ENCODE assay signal across 11 mouse cellular contexts in genomic region chr10:75942736-75943477, GRCm38 (mm10). TPM values are rescaled to one million over a fixed set of nuclear protein-coding genes. Genes with fewer than 3 reads are reported as not detected.
DNase-seq lines count a peak whose midpoint lies in the region; ATAC-seq and TF ChIP-seq lines count a peak whose summit lies in the region.
"Had no signal": no experiment of that assay in that cellular context is flagged by ENCODE, and none has a peak within 500 bp of the region (broad histone marks: within the 10 kb centered on the region; RNA-seq: fewer than 3 reads in every experiment).

TSS of gene Vpreb3 (plus strand) at chr10:75943057.

- H3K4me2 ChIP-seq in kidney, embryonic 16.5 days (replicated peaks; ENCODE audit: low read depth, low read length): peak within 1 kb of the TSS; percentile 19
- no peak within 1 kb of the TSS for H3K4me2 ChIP-seq in stomach, embryonic 14.5 days (replicated peaks; ENCODE audit: low read depth, low read length)
- no peak within 1 kb of the TSS for H3K4me2 ChIP-seq in stomach, postnatal 0 days (replicated peaks; ENCODE audit: low read depth)
- 0 out of 2 replicates have a peak within 1 kb of the TSS, but pooled peaks have one; percentile 3 for H3K4me2 ChIP-seq in intestine, postnatal 0 days (replicated peaks; ENCODE audit: low read depth)
- 0 out of 2 replicates have a peak within 1 kb of the TSS, but pooled peaks have one; percentile 6 for H3K4me2 ChIP-seq in stomach, embryonic 16.5 days (ENCODE audit: low read depth, low read length)
- H3K4me2 ChIP-seq: forebrain, embryonic 13.5 days had no signal

- no peaks in the 10 kb centered on the region for H3K9me3 ChIP-seq in kidney, embryonic 16.5 days (ENCODE audit: low read length)
- H3K9me3 ChIP-seq in stomach, embryonic 14.5 days (ENCODE audit: control insufficient read depth, low read depth, low read length): no peaks in the 10 kb centered on the region
- H3K9me3 ChIP-seq in stomach, postnatal 0 days (ENCODE audit: control insufficient read depth, low read length): no peaks in the 10 kb centered on the region
- H3K9me3 ChIP-seq in intestine, postnatal 0 days (ENCODE audit: control insufficient read depth): no peaks in the 10 kb centered on the region
- no peaks in the 10 kb centered on the region for H3K9me3 ChIP-seq in stomach, embryonic 16.5 days (replicated peaks; ENCODE audit: control insufficient read depth, low read length)
- H3K9me3 ChIP-seq: forebrain, embryonic 13.5 days had no signal

- H3K36me3 ChIP-seq in kidney, embryonic 16.5 days (ENCODE audit: insufficient read depth, low read length): no peaks in the 10 kb centered on the region
- no peaks in the 10 kb centered on the region for H3K36me3 ChIP-seq in stomach, embryonic 14.5 days (ENCODE audit: control insufficient read depth, insufficient read depth, low read length)
- no peaks in the 10 kb centered on the region for H3K36me3 ChIP-seq in stomach, postnatal 0 days (ENCODE audit: control insufficient read depth, insufficient read depth, low read length)
- no peaks in the 10 kb centered on the region for H3K36me3 ChIP-seq in intestine, postnatal 0 days (ENCODE audit: control insufficient read depth, insufficient read depth)
- no peaks in the 10 kb centered on the region for H3K36me3 ChIP-seq in stomach, embryonic 16.5 days (ENCODE audit: control insufficient read depth, insufficient read depth, low read length)

- no peak for ATAC-seq in kidney, embryonic 16.5 days (ENCODE audit: low FRiP score, low TSS enrichment)
- ATAC-seq in stomach, embryonic 14.5 days (ENCODE audit: insufficient number of reproducible peaks, insufficient read depth, low FRiP score, low read depth): no peak
- no peak for ATAC-seq in stomach, postnatal 0 days (ENCODE audit: low FRiP score, low TSS enrichment)
- ATAC-seq in intestine, postnatal 0 days: no peak
- ATAC-seq in stomach, embryonic 16.5 days (ENCODE audit: insufficient read depth, low FRiP score): no peak
- ATAC-seq: activated CD4-positive, CD25-positive, alpha-beta regulatory T cell, adult 4 months; forebrain, embryonic 13.5 days had no signal

- no peak for DNase-seq in kidney, postnatal 4 days
- no peak for DNase-seq in stomach, postnatal 0 days (ENCODE audit: low spot score)
- no peak for DNase-seq in urinary bladder, postnatal 25 days (ENCODE audit: low spot score)
- DNase-seq in thymus, postnatal 36 days: no peak
- DNase-seq: thymus, adult 18-20 months had no signal

- H3K27me3 ChIP-seq in kidney, embryonic 16.5 days (ENCODE audit: insufficient read depth, low read length): no peaks in the 10 kb centered on the region
- H3K27me3 ChIP-seq in stomach, embryonic 14.5 days (ENCODE audit: control insufficient read depth, insufficient read depth, low read length): no peaks in the 10 kb centered on the region
- no peaks in the 10 kb centered on the region for H3K27me3 ChIP-seq in stomach, postnatal 0 days (ENCODE audit: control insufficient read depth, insufficient read depth, low read length)
- no peaks in the 10 kb centered on the region for H3K27me3 ChIP-seq in intestine, postnatal 0 days (replicated peaks; ENCODE audit: control insufficient read depth, insufficient read depth, low read length)
- no peaks in the 10 kb centered on the region for H3K27me3 ChIP-seq in stomach, embryonic 16.5 days (ENCODE audit: control insufficient read depth, insufficient read depth, low read length)

- no peak within 1 kb of the TSS for H3K4me3 ChIP-seq in kidney, embryonic 16.5 days (ENCODE audit: low read length)
- no peak within 1 kb of the TSS for H3K4me3 ChIP-seq in stomach, embryonic 14.5 days (ENCODE audit: low read depth, low read length)
- no peak within 1 kb of the TSS for H3K4me3 ChIP-seq in stomach, postnatal 0 days (ENCODE audit: low read depth, low read length)
- H3K4me3 ChIP-seq in intestine, postnatal 0 days (ENCODE audit: low read depth, low read length): no peak within 1 kb of the TSS
- no peak within 1 kb of the TSS for H3K4me3 ChIP-seq in stomach, embryonic 16.5 days (replicated peaks; ENCODE audit: low read length)
- H3K4me3 ChIP-seq: forebrain, embryonic 13.5 days had no signal

- no peak within 1 kb of the TSS for H3K9ac ChIP-seq in kidney, embryonic 16.5 days (replicated peaks; ENCODE audit: low read length)
- no peak within 1 kb of the TSS for H3K9ac ChIP-seq in stomach, embryonic 14.5 days (replicated peaks; ENCODE audit: low read depth, low read length)
- no peak within 1 kb of the TSS for H3K9ac ChIP-seq in stomach, postnatal 0 days (ENCODE audit: low read length)
- H3K9ac ChIP-seq in intestine, postnatal 0 days (ENCODE audit: low read depth, low read length): no peak within 1 kb of the TSS
- H3K9ac ChIP-seq in stomach, embryonic 16.5 days (ENCODE audit: low read length): no peak within 1 kb of the TSS
- H3K9ac ChIP-seq: forebrain, embryonic 13.5 days had no signal

- H3K4me1 ChIP-seq in kidney, embryonic 16.5 days (ENCODE audit: insufficient read depth, low read length): peaks cover 16% of the 10 kb centered on the region
- peaks cover 11% of the 10 kb centered on the region; the same call in 1 of the 2 replicates for H3K4me1 ChIP-seq in stomach, embryonic 14.5 days (ENCODE audit: control insufficient read depth, insufficient read depth, low read length)
- H3K4me1 ChIP-seq in stomach, postnatal 0 days (replicated peaks; ENCODE audit: control insufficient read depth, insufficient read depth): no peaks in the 10 kb centered on the region
- H3K4me1 ChIP-seq in intestine, postnatal 0 days (replicated peaks; ENCODE audit: control insufficient read depth, insufficient read depth, low read length): no peaks in the 10 kb centered on the region
- H3K4me1 ChIP-seq in stomach, embryonic 16.5 days (ENCODE audit: control insufficient read depth, insufficient read depth, low read length): peaks cover 7% of the 10 kb centered on the region

- TF ChIP-seq EP300 in stomach, postnatal 0 days (optimal IDR thresholded peaks at IDR 0.05): no peak

- peak within 1 kb of the TSS; percentile 67 for H3K27ac ChIP-seq in kidney, embryonic 16.5 days (ENCODE audit: low read length)
- peak within 1 kb of the TSS; percentile 67 for H3K27ac ChIP-seq in stomach, embryonic 14.5 days (ENCODE audit: low read length)
- H3K27ac ChIP-seq in stomach, postnatal 0 days (replicated peaks): no peak within 1 kb of the TSS
- no peak within 1 kb of the TSS for H3K27ac ChIP-seq in intestine, postnatal 0 days (ENCODE audit: low read depth, low read length)
- H3K27ac ChIP-seq in stomach, embryonic 16.5 days (ENCODE audit: low read length): peak within 1 kb of the TSS; percentile 73

- TF ChIP-seq CTCF in stomach, postnatal 0 days (IDR thresholded peaks at IDR 0.05; ENCODE audit: low read depth): no peak
- no peak for TF ChIP-seq CTCF in intestine, postnatal 0 days (IDR thresholded peaks at IDR 0.05; ENCODE audit: low read depth)

- WGBS in kidney, embryonic 16.5 days: 82% methylated on average over 15 of the region's 15 CpGs
- WGBS in stomach, embryonic 14.5 days: 78% methylated on average over 15 of the region's 15 CpGs
- 74% methylated on average over 15 of the region's 15 CpGs for WGBS in stomach, postnatal 0 days
- 80% methylated on average over 15 of the region's 15 CpGs for WGBS in intestine, postnatal 0 days
- WGBS in stomach, embryonic 16.5 days: 74% methylated on average over 15 of the region's 15 CpGs

RNA-seq across cellular contexts. Expression of gene Vpreb3, which starts in this region (rescaled TPM):
- polyA plus RNA-seq in kidney, embryonic 16.5 days (2015; fragmentation: Nextera tagmentation; extraction: Ambion mirVana): 0.72 and 1.9 TPM in 2 replicates
- polyA plus RNA-seq in stomach, embryonic 14.5 days (2014; fragmentation: Nextera tagmentation; extraction: Ambion mirVana): 0.88 and 1.3 TPM in 2 replicates
- polyA plus RNA-seq in stomach, postnatal 0 days (2015; fragmentation: Nextera tagmentation; extraction: Ambion mirVana): 0.16 and 0.22 TPM in 2 replicates
- polyA plus RNA-seq in intestine, postnatal 0 days (2015; fragmentation: Nextera tagmentation; extraction: Ambion mirVana): 0.43 TPM in 1 of 2 replicates, not detected in the other
- polyA plus RNA-seq in stomach, embryonic 16.5 days (2015; fragmentation: Nextera tagmentation; extraction: Ambion mirVana): 1.9 and 2.1 TPM in 2 replicates
- polyA plus RNA-seq: forebrain, embryonic 13.5 days had no signal

Comparison
In these comparisons a context has a peak if more than half of its experiments do, and no peak if none do; other contexts are left out.
1. H3K27ac ChIP-seq: peak in kidney, embryonic 16.5 days (single experiment), stomach, embryonic 14.5 days (single experiment) and stomach, embryonic 16.5 days (single experiment); none in stomach, postnatal 0 days (single experiment) and intestine, postnatal 0 days (single experiment).
2. H3K4me2 ChIP-seq: peak in kidney, embryonic 16.5 days (single experiment), intestine, postnatal 0 days (single experiment) and stomach, embryonic 16.5 days (single experiment); none in stomach, embryonic 14.5 days (single experiment) and stomach, postnatal 0 days (single experiment).